Mouse (Mus musculus): Measurements from ENCODE around the gene Ssr3.

DNA sequence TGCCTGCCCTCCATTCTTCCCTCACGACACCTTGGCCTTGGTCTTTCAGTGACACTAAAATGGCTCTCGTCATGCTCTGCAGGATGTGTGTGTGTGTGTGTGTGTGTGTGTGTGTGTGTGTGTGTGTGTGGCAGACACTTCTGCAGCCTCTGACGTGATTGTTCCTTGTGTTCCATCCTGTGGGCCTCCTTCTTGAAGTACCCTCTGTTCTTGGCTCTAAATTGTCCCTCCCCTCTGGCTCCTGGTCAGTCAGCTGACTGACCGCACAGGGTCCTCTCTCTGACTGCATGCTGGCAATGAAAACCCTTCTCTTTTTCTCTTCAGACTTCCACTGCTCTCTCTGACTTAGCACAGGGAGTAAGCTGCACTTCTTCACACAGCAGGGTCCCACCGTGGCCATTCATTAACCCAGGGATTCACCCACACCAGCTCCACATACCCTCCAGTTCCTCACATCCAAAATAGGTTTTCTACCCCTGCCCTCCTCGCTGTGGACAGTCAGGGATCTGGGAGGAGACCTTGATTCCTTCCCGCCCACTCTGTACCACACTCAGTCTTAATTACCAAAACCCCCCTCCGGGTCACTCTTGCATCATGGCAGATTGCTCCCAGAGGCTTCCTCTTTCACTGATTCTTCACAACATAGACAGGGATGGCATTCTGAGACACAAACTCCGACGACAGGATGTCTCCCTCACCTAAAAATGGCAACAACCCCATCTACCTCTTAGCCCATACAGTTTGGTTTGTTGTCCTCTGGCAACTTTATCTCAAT is 39.0 kb downstream of the Ssr3 start:
- TF ChIP-seq POLR2A (IDR thresholded peaks at IDR 0.05; ENCODE audit: low read depth, low read length) (no peak), CTCF (IDR thresholded peaks at IDR 0.05; ENCODE audit: borderline replicate concordance, insufficient read depth, low read length) (no peak)
